Mouse (Mus musculus): ENCODE data around the gene Polr2b.

Gene Polr2b

GRCm38 (mm10) chr5:77362120-77362519 lies 52.2 kb downstream of the Polr2b start:
- DNase-seq (ENCODE audit: low spot score in 2 of 2): no peak

- DNase-seq (ENCODE audit: low spot score in 2 of 2): no peak
Observed at GRCm38 (mm10) chr5:77363650-77364049, 53.7 kb downstream of the Polr2b start.

DNA sequence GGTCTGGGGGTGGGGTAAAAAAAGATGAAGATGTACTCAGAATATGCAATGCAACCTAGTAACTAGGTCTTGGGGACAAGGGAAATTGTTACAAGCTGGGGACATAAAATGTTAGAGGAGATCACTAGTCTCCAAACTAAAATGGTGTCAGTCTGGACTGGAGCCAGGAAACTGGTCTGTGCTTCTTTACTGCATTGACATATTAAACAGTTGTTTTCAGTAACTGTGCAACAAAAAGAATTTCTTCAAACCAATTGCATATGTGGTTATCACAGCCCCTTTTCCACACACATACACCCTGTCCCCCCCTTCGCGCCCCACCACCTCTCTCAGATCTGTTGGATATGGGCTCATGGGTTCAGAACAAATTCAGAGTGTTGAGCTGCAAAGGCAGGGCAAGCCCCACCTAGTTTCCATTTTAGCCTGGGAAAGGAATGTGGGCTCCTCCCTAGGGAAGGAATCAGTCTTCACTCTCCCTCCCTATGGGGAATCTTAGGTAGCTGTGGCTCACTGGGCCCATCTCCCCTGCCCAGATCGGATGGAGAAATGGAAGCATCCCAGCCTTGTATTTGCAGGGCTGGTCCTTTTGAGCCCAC lies 54.6 kb downstream of the Polr2b start:
- no peak for DNase-seq (ENCODE audit: low spot score in 2 of 2)

- DNase-seq (ENCODE audit: low spot score in 2 of 2): no peak
Observed at GRCm38 (mm10) chr5:77366313-77366712, 56.4 kb downstream of the Polr2b start.

- DNase-seq (ENCODE audit: low spot score in 2 of 2): no peak
Observed at GRCm38 (mm10) chr5:77367145-77367544, 57.2 kb downstream of the Polr2b start.

GRCm38 (mm10) chr5:77367682-77368081 lies 57.7 kb downstream of the Polr2b start:
- no peak for DNase-seq (ENCODE audit: low spot score in 2 of 2)

GRCm38 (mm10) chr5:77368194-77368593 lies 58.2 kb downstream of the Polr2b start:
- DNase-seq (ENCODE audit: low spot score in 2 of 2): no peak

GRCm38 (mm10) chr5:77369394-77369793 lies 59.4 kb downstream of the Polr2b start:
- DNase-seq (ENCODE audit: low spot score in 2 of 2): no peak

- DNase-seq (ENCODE audit: low spot score in 2 of 2): no peak
Observed at GRCm38 (mm10) chr5:77370378-77370892, 60.5 kb downstream of the Polr2b start.

GRCm38 (mm10) chr5:77372242-77372641 lies 62.3 kb downstream of the Polr2b start:
- no peak for DNase-seq (ENCODE audit: low spot score in 2 of 2)

DNA sequence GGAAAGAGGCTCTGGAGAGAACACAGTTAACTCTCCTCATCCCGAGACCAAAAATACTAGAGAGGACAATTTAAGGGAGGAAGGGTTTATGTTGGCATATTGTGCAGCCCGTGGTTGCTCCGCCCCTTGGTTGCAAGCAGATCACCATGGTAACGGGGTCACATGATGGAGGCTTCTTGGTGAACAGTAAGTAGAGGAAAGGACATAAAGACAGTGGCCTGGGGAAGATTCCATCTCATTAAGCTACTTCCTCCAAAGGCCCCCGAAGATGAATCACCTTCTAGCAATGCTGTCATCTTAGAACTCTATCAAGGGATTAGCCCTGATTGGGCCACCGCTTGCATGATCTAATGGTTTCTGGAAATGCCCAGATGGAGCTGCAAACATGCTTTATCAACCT lies 62.8 kb downstream of the Polr2b start:
- DNase-seq (ENCODE audit: low spot score in 2 of 2): no peak

DNA sequence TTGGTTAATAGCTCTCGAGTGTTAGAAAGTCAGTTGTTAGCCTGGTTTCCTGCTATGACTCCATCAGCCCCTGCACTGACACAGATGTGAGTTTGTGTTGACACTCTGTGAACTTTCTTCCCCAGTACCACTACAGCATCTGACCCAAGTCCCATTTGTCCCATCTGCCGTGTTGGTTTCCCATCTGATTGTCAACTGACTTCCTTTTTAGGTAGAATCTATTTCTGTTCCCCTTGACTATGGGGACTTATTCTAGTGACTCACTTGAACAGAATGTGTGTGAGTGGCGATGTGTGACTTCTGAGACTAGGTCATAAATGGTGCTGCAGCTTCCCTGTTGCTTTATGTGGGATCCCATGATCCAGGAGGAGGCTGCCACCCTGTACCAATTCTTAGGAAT lies 65.0 kb downstream of the Polr2b start:
- DNase-seq (ENCODE audit: low spot score in 2 of 2): no peak

- DNase-seq (ENCODE audit: low spot score in 2 of 2): no peak
Observed at GRCm38 (mm10) chr5:77375546-77375945, 65.6 kb downstream of the Polr2b start.

DNA sequence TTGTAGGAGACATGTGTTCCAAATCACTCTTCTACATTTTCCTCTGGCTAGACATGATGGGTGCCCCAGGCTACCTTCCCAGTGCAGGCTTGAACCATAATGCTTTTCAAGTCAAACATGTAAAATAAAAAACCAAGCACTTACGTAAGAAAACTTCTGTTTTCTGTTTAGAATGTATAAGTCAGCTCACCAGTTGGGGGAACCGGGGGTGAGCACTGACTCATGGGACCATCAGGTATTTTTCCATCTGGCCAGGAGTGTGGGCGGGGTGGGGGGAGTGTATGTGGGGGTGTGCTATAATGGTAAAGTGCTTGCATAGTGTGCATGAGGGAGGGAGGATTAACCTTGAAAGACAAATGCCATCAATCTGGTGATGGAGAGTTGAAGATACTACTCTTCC lies 68.1 kb downstream of the Polr2b start:
- no peak for DNase-seq (ENCODE audit: low spot score in 2 of 2)

- DNase-seq (ENCODE audit: low spot score in 2 of 2): no peak
Observed at GRCm38 (mm10) chr5:77379434-77380135, 69.6 kb downstream of the Polr2b start.

DNA sequence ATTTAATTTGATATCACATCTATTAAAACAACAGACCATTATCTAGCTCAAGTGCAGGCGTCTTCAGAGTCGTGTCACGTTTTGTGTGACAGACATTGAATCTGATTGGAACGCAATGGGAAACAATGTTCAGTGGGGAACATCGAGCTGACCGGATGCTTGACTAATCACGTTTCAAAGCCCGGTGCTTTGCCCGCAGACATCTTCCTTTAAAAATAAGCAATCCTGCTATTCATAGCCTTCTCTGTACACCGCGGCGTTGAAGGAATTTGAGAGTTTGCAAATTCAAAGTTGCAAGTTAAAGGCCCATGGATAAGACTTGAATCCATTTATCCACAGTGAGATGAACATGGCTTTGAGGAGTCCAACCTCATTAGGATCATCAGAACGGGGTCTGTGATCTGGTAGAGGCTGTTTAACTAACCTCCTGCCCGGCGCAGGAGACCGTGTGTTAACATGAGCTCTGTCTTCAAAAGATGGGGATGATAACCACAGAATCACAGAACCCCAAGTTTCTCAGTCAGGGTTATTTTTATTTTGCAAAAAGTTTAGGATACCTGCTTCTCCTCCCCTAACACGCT lies 70.5 kb downstream of the Polr2b start:
- DNase-seq (ENCODE audit: low spot score in 2 of 2): no peak

DNA sequence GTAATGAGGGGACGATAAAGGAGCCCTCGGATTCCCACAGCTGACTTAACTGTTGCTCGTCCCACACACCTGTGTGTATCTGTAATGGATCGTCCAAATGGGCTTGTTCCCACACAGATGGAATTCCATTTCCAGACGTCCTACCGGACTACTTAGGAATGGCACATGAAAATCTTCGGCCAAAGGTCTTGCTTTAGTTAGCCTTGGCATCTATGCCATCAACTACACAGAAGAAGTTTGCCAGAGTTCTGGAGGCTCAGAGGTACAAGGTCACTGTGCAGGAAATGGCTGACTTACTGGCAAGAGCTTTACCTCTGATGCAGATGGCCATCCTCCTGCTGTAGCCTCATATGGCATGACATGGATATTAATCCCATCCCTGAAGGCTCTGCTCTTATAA lies 71.3 kb downstream of the Polr2b start:
- DNase-seq (ENCODE audit: low spot score in 2 of 2): no peak

DNA sequence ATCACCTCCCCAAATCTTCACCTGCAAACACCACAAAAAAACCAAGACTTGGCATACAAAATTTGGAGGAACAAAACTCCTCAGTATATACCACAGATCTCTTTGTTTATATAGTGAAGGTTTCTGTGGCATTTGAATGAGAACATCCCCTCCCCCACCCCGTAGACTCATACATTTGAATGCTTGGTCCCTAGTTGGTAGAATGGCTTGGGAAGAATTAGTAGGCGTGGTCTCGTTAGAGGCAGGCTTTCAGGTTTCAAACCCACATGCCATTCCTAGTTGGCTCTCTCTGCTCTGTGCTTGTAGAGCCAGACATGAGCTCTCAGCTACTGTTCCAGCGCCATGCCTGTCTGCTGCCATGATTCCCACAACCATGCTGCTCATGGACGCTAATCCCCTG lies 71.7 kb downstream of the Polr2b start:
- DNase-seq (ENCODE audit: low spot score in 2 of 2): no peak

GRCm38 (mm10) chr5:77383799-77384554 lies 74.0 kb downstream of the Polr2b start:
- no peak for DNase-seq (ENCODE audit: low spot score in 2 of 2)

GRCm38 (mm10) chr5:77384724-77385123 lies 74.8 kb downstream of the Polr2b start:
- DNase-seq (ENCODE audit: low spot score in 2 of 2): no peak

DNA sequence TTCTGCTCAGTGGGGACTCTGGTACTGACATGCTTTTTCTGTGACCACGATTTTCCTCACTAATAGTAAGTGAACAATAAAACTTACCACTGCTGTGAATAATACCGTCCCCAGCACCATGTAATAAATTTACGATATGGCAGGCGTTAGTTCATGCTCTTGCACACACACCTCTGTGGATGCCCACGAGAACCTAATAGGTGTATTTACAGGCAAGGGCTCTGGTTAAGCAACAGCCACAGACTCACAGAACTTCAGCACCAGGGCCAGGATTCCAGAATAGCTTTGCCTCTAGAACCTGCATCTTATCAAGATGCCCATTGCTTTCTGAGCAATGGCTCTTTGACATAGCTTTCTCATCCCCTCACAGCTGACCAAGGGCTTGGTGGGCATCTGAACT lies 75.3 kb downstream of the Polr2b start:
- no peak for DNase-seq (ENCODE audit: low spot score in 2 of 2)

DNA sequence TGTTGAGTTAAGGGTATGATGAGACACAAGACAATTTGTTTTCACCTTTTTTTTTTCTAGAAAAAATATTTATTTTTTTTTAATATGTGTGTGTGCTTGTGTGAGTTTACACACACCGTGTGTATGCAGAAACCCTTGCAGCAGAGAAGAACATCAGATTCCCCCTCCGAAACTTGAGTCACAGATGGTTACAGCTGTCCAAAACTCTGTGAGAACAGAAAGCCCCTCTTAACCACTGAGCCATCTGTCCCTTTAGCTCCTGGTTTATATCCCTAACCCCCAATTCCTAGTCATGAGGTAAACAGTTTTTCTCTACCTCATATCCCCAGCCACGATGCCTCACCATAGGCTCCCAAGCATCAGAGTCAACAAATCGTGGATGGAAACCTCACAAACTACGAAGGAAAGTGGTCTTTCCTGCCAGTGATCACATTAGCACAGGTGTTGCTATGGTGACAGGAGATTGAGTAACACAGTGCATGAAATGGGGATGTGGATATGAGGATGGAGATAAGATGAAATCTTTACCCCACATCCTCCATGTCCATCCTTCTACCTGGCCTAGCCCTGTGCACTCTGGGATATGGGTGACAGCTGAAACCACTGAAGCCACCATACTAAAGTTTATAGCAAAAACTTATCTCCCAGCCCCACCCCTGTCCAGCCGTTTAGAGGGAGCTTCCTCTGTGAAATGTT lies 76.1 kb downstream of the Polr2b start:
- DNase-seq (ENCODE audit: low spot score in 2 of 2): no peak

All from cerebellum, postnatal 4 days (tissue).